Mouse (Mus musculus) left cerebral cortex, adult 18-20 months (tissue): ENCODE results near the gene Hoxc5. TPM values are rescaled to one million over a fixed set of nuclear protein-coding genes. Genes with fewer than 3 reads are reported as not detected.

Experiments used
- DNase-seq, 2 experiments: peaks; one replicate each; pipeline ENCODE4 v3.0.0; 2021 to 2022; ENCODE audit warnings: low spot score in 2 of 2, mixed read lengths in 1 of 2
- total RNA-seq, 2 experiments: library from RNA; stranded (reverse); gene quantifications; 2 replicates each; pipeline ENCODE4 v1.2.3; 2021

Gene Hoxc5
- total RNA-seq, 2 experiments from 2014 or later, result not detected

GRCm38 (mm10) chr15:102945185-102946077, 21.8 kb upstream of the Hoxc5 start:
- no peak for DNase-seq

GRCm38 (mm10) chr15:102947276-102947675, 20.0 kb upstream of the Hoxc5 start:
- no peak for DNase-seq

- DNase-seq, result no peak
Observed at GRCm38 (mm10) chr15:102948842-102949241, 18.4 kb upstream of the Hoxc5 start.

- DNase-seq, result no peak
Observed at GRCm38 (mm10) chr15:102949696-102950095, 17.5 kb upstream of the Hoxc5 start.

GRCm38 (mm10) chr15:102950877-102951276, 16.4 kb upstream of the Hoxc5 start:
- no peak for DNase-seq

GRCm38 (mm10) chr15:102953561-102953960, 13.7 kb upstream of the Hoxc5 start:
- DNase-seq, result no peak

GRCm38 (mm10) chr15:102954192-102955006, 12.8 kb upstream of the Hoxc5 start, which contains the start of gene Hoxc11:
Gene Hoxc11 (plus strand): TSS chr15:102954427.
- no peak for DNase-seq

- DNase-seq, result no peak
Observed at GRCm38 (mm10) chr15:102955007-102955382, 12.2 kb upstream of the Hoxc5 start.

- DNase-seq, result no peak
Observed at GRCm38 (mm10) chr15:102955833-102956640, 11.2 kb upstream of the Hoxc5 start.

- DNase-seq, result no peak
Observed at GRCm38 (mm10) chr15:102956906-102957305, 10.3 kb upstream of the Hoxc5 start.

- no peak for DNase-seq
Observed at GRCm38 (mm10) chr15:102959663-102960191, 7.5 kb upstream of the Hoxc5 start.

- DNase-seq, result no peak
Observed at GRCm38 (mm10) chr15:102961728-102962127, 5.5 kb upstream of the Hoxc5 start.

GRCm38 (mm10) chr15:102962492-102962891, 4.8 kb upstream of the Hoxc5 start:
- DNase-seq, result no peak

GRCm38 (mm10) chr15:102963259-102963658, 4.0 kb upstream of the Hoxc5 start:
- DNase-seq, result no peak

- no peak for DNase-seq
Observed at GRCm38 (mm10) chr15:102963671-102964640, 3.3 kb upstream of the Hoxc5 start.

- DNase-seq, result no peak
Observed at GRCm38 (mm10) chr15:102965003-102965891, 2.0 kb upstream of the Hoxc5 start.

GRCm38 (mm10) chr15:102965892-102966775, 1.1 kb upstream of the Hoxc5 start:
- DNase-seq, result no peak
